Mouse (Mus musculus) hindbrain, postnatal 0 days (tissue): ENCODE data around the gene Ppp1r37. TPM values are rescaled to one million over a fixed set of nuclear protein-coding genes. Genes with fewer than 3 reads are reported as not detected.
A peak's percentile ranks its signal among the peaks of the same experiment; 100 is the strongest.
"Not testable (repeated sequence)": the region's sequence is repeated elsewhere in the genome, so short reads cannot be mapped to it uniquely, and the experiment has no call there.

Source experiments
- ATAC-seq: fragments of 200-750 bp; cut with Nextera tagmentation; 2 replicates; pipeline ENCODE4 v1.8.0; 2017; ENCODE audit warnings: mild to moderate bottlenecking, moderate TSS enrichment, moderate library complexity
- DNase-seq: peaks from one replicate; pipeline ENCODE4 v3.0.0-alpha.2; 2015; ENCODE audit warnings: low spot score
- H3K27ac ChIP-seq: fragments of 300-500 bp; sonication (generic); 2 replicates; pipeline ENCODE4 v1.5.1; 2014; ENCODE audit warnings: mild to moderate bottlenecking
- H3K27me3 ChIP-seq: fragments of 300-500 bp; sonication (generic); 2 replicates; pipeline ENCODE4 v1.6.1; 2014; ENCODE audit warnings: low read length, mixed read lengths; ENCODE audit not compliant: insufficient read depth
- H3K36me3 ChIP-seq: fragments of 300-500 bp; sonication (generic); 2 replicates; pipeline ENCODE4 v1.6.1; 2014; ENCODE audit warnings: low read length, mixed read lengths; ENCODE audit not compliant: insufficient read depth
- H3K4me1 ChIP-seq: fragments of 300-500 bp; sonication (generic); 2 replicates; pipeline ENCODE4 v1.6.1; 2014; ENCODE audit warnings: antibody characterized with exemption, low read length, mixed read lengths; ENCODE audit not compliant: insufficient read depth
- H3K4me2 ChIP-seq: fragments of 300-500 bp; sonication (generic); 2 replicates; pipeline ENCODE4 v1.6.1; 2014; ENCODE audit warnings: low read depth, mild to moderate bottlenecking, low read length, moderate library complexity, mixed read lengths
- H3K4me3 ChIP-seq: fragments of 300-500 bp; sonication (generic); 2 replicates; pipeline ENCODE4 v1.5.1; 2014; ENCODE audit warnings: low read length
- H3K9ac ChIP-seq: fragments of 300-500 bp; sonication (generic); replicated peaks from 2 replicates; pipeline ENCODE4 v1.6.1; 2014; ENCODE audit warnings: mild to moderate bottlenecking, low read length, moderate library complexity, mixed read lengths
- H3K9me3 ChIP-seq: fragments of 300-500 bp; sonication (generic); 2 replicates; pipeline ENCODE4 v1.6.1; 2016; ENCODE audit warnings: low read length, mixed read lengths
- CTCF ChIP-seq: IDR thresholded peaks from 2 replicates; pipeline ENCODE4 v1.5.1; 2016; ENCODE audit warnings: antibody characterized with exemption, control low read depth, low read depth
- WGBS: fragments of 180-500 bp; shearing (Covaris S2); extraction: QIAGEN DNeasy Blood & Tissue Kit; methylation state at CpG from one replicate; pipeline ENCODE4 v1.1.7; 2014; 5-methylcytosine and 5-hydroxymethylcytosine counted together
- polyA plus RNA-seq: library from polyadenylated mRNA; unstranded; fragments of >200 nt; fragmentation: Nextera tagmentation; extraction: Ambion mirVana; gene quantifications from 2 replicates; pipeline ENCODE4 v1.2.1, GENCODE M21; 2015
- total RNA-seq: library from RNA; depleted of rRNA; stranded (reverse); fragments of >200 nt; gene quantifications from 2 replicates; pipeline ENCODE4 v1.2.3, GENCODE M21; 2014

Ppp1r37 gene
- total and polyA plus RNA-seq, 2 experiments from 2014 or later, result 27.7 to 128 TPM

GRCm38 (mm10) chr7:19512353-19512752 lies 50.5 kb downstream of the Ppp1r37 start:
- H3K27me3 ChIP-seq, result no peaks in the 10 kb centered on the region
- no peak overlapping the region for H3K9ac ChIP-seq
- no peak for TF ChIP-seq CTCF
- DNase-seq, result no peak
- H3K36me3 ChIP-seq, result no peaks in the 10 kb centered on the region
- H3K4me3 ChIP-seq, result no peak overlapping the region
- peaks cover 8% of the 10 kb centered on the region; the same call in 1 of the 2 replicates for H3K4me1 ChIP-seq
- ATAC-seq, result no peak
- no peaks in the 10 kb centered on the region for H3K9me3 ChIP-seq
- H3K4me2 ChIP-seq, result no peak overlapping the region
- no peak overlapping the region for H3K27ac ChIP-seq
- 83% methylated on average over 6 of the region's 6 CpGs for WGBS

- H3K36me3 ChIP-seq, H3K4me3 ChIP-seq, H3K4me2 ChIP-seq, H3K27ac ChIP-seq, ATAC-seq, H3K27me3 ChIP-seq, DNase-seq, H3K4me1 ChIP-seq, H3K9me3 ChIP-seq, H3K9ac ChIP-seq: not testable (repeated sequence)
- 74% methylated on average over 6 of the region's 7 CpGs for WGBS
Observed at GRCm38 (mm10) chr7:19511934-19512333, 50.9 kb downstream of the Ppp1r37 start.

DNA sequence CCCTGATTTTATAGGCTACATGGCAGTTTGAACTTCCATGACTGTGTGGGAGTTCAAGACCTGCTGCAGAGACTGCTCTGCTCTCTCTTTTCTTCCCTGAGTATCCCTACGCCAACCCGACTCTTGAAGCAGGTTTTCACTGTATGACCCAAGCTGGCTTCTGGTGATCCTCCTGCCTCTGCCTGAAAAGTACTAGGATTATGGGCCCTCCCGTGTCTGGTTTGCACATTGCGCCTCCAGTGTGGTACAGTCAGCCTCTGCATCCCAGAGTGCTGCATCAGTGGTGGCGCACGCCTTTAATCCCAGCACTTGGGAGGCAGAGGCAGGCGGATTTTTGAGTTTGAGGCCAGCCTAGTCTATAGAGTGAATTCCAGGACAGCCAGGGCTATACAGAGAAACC lies 53.1 kb downstream of the Ppp1r37 start:
- no peak for TF ChIP-seq CTCF
- Histone ChIP-seq H3K9ac (no peak overlapping the region; the same call in 1 of the 2 replicates), H3K4me1 (peaks cover 11% of the 10 kb centered on the region; the same call in 1 of the 2 replicates), H3K4me2 (peak overlapping the region; percentile 88; the same call in 1 of the 2 replicates), H3K9me3 (no peaks in the 10 kb centered on the region), H3K36me3 (no peaks in the 10 kb centered on the region), H3K27me3 (no peaks in the 10 kb centered on the region), H3K27ac (no peak overlapping the region), H3K4me3 (no peak overlapping the region)
- ATAC-seq (no peak), DNase-seq (no peak)
- WGBS, result 97% methylated on average over 7 of the region's 7 CpGs

DNA sequence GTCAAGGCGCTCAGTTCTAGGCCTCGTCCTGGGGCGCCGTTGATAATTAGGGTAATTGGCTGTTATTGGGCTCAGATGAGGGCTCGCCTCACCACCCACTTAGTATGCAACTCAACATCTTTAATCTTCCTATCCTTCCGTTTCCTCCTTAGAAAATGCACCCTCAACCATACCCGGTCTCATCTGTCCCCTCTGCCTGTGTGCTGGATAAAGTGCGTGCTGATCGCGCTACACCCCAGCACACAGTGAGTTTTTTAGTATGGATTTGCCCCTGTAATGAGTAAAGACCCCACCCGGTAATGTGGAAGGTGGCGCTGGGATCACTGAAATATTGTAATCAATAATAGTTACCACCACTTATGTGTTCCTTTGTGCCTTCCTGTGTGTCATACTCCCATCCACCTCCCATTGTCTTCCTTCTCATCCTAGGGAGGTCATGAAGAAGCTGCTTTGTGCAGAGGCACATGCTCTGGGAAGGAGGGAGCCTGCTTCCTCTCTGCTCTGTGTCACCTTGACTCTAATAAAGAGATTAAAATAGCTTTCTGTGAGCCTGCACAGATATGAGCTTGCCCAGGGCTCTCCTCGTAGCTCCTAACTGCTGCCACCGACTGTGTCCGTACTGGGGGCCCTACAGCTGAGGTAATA lies 53.8 kb downstream of the Ppp1r37 start:
- ATAC-seq (no peak), DNase-seq (no peak)
- Histone ChIP-seq H3K9me3 (no peaks in the 10 kb centered on the region), H3K4me1 (peaks cover 11% of the 10 kb centered on the region; the same call in 1 of the 2 replicates), H3K27ac (peak overlapping the region; percentile 83), H3K4me3 (peak overlapping the region; percentile 76), H3K9ac (peak overlapping the region; percentile 78), H3K36me3 (no peaks in the 10 kb centered on the region), H3K27me3 (no peaks in the 10 kb centered on the region), H3K4me2 (peak overlapping the region; percentile 88)
- TF ChIP-seq CTCF, result no peak
- 7% methylated on average over 15 of the region's 15 CpGs for WGBS

- H3K9ac ChIP-seq, result peak within 1 kb of the TSS; percentile 78
- peak within 1 kb of the TSS; percentile 83 for H3K27ac ChIP-seq
- H3K9me3 ChIP-seq, result no peaks in the 10 kb centered on the region
- H3K4me1 ChIP-seq, result peaks cover 11% of the 10 kb centered on the region; the same call in 1 of the 2 replicates
- WGBS, result under 1% methylated on average over 56 of the region's 56 CpGs
- peak; percentile 42 for TF ChIP-seq CTCF
- ATAC-seq (peak; percentile 97), DNase-seq (peak; percentile 96)
- H3K4me3 ChIP-seq, result peak within 1 kb of the TSS; percentile 76
- H3K27me3 ChIP-seq, result no peaks in the 10 kb centered on the region
- H3K36me3 ChIP-seq, result no peaks in the 10 kb centered on the region
- peak within 1 kb of the TSS; percentile 88 for H3K4me2 ChIP-seq
Observed at GRCm38 (mm10) chr7:19508150-19508923, 54.5 kb downstream of the Ppp1r37 start, which contains the start of the genes Bloc1s3 and Trappc6a. Gene Bloc1s3 (minus strand): TSS chr7:19508367. Gene Trappc6a (plus strand): TSS chr7:19508395.

DNA sequence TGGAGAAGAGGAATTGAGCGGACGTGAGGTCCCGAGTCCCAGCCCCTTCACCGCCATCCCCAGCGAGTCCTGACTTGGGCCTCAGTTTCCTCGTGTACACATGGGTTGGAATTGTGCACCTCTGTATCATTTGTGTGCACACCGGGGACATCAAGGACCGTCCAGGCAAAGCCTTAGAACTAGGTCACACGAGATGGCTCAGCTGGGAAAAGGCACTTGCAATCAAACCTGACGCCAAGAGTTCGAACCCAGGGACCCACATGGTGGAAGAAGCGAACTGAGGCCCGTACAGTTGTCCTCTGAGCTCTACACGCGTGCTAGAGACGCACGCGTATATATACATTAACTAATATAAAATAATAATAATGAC lies 55.3 kb downstream of the Ppp1r37 start:
- no peak for TF ChIP-seq CTCF
- Histone ChIP-seq H3K27ac (peak overlapping the region; percentile 83), H3K4me2 (peak overlapping the region; percentile 88), H3K4me1 (peaks cover 11% of the 10 kb centered on the region; the same call in 1 of the 2 replicates), H3K36me3 (no peaks in the 10 kb centered on the region), H3K27me3 (no peaks in the 10 kb centered on the region), H3K9me3 (no peaks in the 10 kb centered on the region), H3K9ac (peak overlapping the region; percentile 78), H3K4me3 (peak overlapping the region; percentile 76)
- WGBS, result 4% methylated on average over 18 of the region's 18 CpGs
- DNase-seq, result no peak
- no peak for ATAC-seq
